Mouse (Mus musculus): ENCODE measurements around the gene Zmynd8. TPM values are rescaled to one million over a fixed set of nuclear protein-coding genes. Genes with fewer than 3 reads are reported as not detected.

Zmynd8 gene
- polyA plus RNA-seq, 1 experiment: 29.0 TPM

- Histone ChIP-seq H3K36me3 (ENCODE audit: control insufficient read depth, insufficient read depth, low read length) (peaks cover 16% of the 10 kb centered on the region), H3K4me3 (ENCODE audit: insufficient read depth, low read depth, low read length) (no peak overlapping the region), H3K4me1 (ENCODE audit: control insufficient read depth, insufficient read depth, low read length) (peaks cover 2% of the 10 kb centered on the region; the same call in 1 of the 2 replicates), H3K27ac (ENCODE audit: insufficient read depth, low read depth, low read length) (no peak overlapping the region), H3K27me3 (replicated peaks; ENCODE audit: control insufficient read depth, insufficient read depth, low read length) (no peaks in the 10 kb centered on the region)
- TF ChIP-seq POLR2A (IDR thresholded peaks at IDR 0.05; ENCODE audit: low read depth, low read length) (no peak), CTCF (conservative IDR thresholded peaks at IDR 0.05; ENCODE audit: insufficient read depth, insufficient read length, low read depth, low read length) (no peak)
- 80% methylated on average over 25 of the region's 25 CpGs for WGBS
- DNase-seq: no peak
Measured at GRCm38 (mm10) chr2:165792431-165793282, 106.2 kb downstream of the Zmynd8 start.

- Histone ChIP-seq H3K4me1 (ENCODE audit: control insufficient read depth, insufficient read depth, low read length) (peaks cover 4% of the 10 kb centered on the region; the same call in 1 of the 2 replicates), H3K4me3 (ENCODE audit: insufficient read depth, low read depth, low read length) (no peak overlapping the region), H3K27me3 (replicated peaks; ENCODE audit: control insufficient read depth, insufficient read depth, low read length) (no peaks in the 10 kb centered on the region), H3K36me3 (ENCODE audit: control insufficient read depth, insufficient read depth, low read length) (peaks cover 9% of the 10 kb centered on the region), H3K27ac (ENCODE audit: insufficient read depth, low read depth, low read length) (no peak overlapping the region)
- peak; percentile 54 for DNase-seq
- 64% methylated on average over 9 of the region's 9 CpGs for WGBS
- TF ChIP-seq CTCF (conservative IDR thresholded peaks at IDR 0.05; ENCODE audit: insufficient read depth, insufficient read length, low read depth, low read length) (peak; percentile 64), POLR2A (IDR thresholded peaks at IDR 0.05; ENCODE audit: low read depth, low read length) (no peak)
Measured at GRCm38 (mm10) chr2:165791657-165792056, 107.2 kb downstream of the Zmynd8 start.

- Histone ChIP-seq H3K27me3 (replicated peaks; ENCODE audit: control insufficient read depth, insufficient read depth, low read length) (no peaks in the 10 kb centered on the region), H3K4me3 (ENCODE audit: insufficient read depth, low read depth, low read length) (no peak overlapping the region), H3K36me3 (ENCODE audit: control insufficient read depth, insufficient read depth, low read length) (peaks cover 9% of the 10 kb centered on the region), H3K27ac (ENCODE audit: insufficient read depth, low read depth, low read length) (no peak overlapping the region), H3K4me1 (ENCODE audit: control insufficient read depth, insufficient read depth, low read length) (peaks cover 4% of the 10 kb centered on the region; the same call in 1 of the 2 replicates)
- no peak for TF ChIP-seq CTCF (conservative IDR thresholded peaks at IDR 0.05; ENCODE audit: insufficient read depth, insufficient read length, low read depth, low read length)
- no peak for TF ChIP-seq POLR2A (IDR thresholded peaks at IDR 0.05; ENCODE audit: low read depth, low read length)
- WGBS: 49% methylated on average over 7 of the region's 7 CpGs
- no peak for DNase-seq
Measured at GRCm38 (mm10) chr2:165791026-165791425, 107.8 kb downstream of the Zmynd8 start.

GRCm38 (mm10) chr2:165789667-165790066 is 109.1 kb downstream of the Zmynd8 start:
- Histone ChIP-seq H3K4me1 (ENCODE audit: control insufficient read depth, insufficient read depth, low read length) (peaks cover 4% of the 10 kb centered on the region; the same call in 1 of the 2 replicates), H3K27ac (ENCODE audit: insufficient read depth, low read depth, low read length) (no peak overlapping the region), H3K27me3 (replicated peaks; ENCODE audit: control insufficient read depth, insufficient read depth, low read length) (no peaks in the 10 kb centered on the region), H3K4me3 (ENCODE audit: insufficient read depth, low read depth, low read length) (no peak overlapping the region), H3K36me3 (ENCODE audit: control insufficient read depth, insufficient read depth, low read length) (peaks cover 9% of the 10 kb centered on the region)
- DNase-seq: no peak
- TF ChIP-seq POLR2A (IDR thresholded peaks at IDR 0.05; ENCODE audit: low read depth, low read length) (no peak), CTCF (conservative IDR thresholded peaks at IDR 0.05; ENCODE audit: insufficient read depth, insufficient read length, low read depth, low read length) (no peak)
- WGBS: 90% methylated on average over 3 of the region's 3 CpGs

GRCm38 (mm10) chr2:165788796-165789195 is 110.0 kb downstream of the Zmynd8 start:
- peaks cover 9% of the 10 kb centered on the region for H3K36me3 ChIP-seq (ENCODE audit: control insufficient read depth, insufficient read depth, low read length)
- TF ChIP-seq CTCF (conservative IDR thresholded peaks at IDR 0.05; ENCODE audit: insufficient read depth, insufficient read length, low read depth, low read length) (no peak), POLR2A (IDR thresholded peaks at IDR 0.05; ENCODE audit: low read depth, low read length) (no peak)
- no peak overlapping the region for H3K27ac ChIP-seq (ENCODE audit: insufficient read depth, low read depth, low read length)
- 97% methylated on average over 9 of the region's 9 CpGs for whole genome bisulfite sequencing
- no peaks in the 10 kb centered on the region for H3K27me3 ChIP-seq (replicated peaks; ENCODE audit: control insufficient read depth, insufficient read depth, low read length)
- DNase-seq: no peak
- H3K4me3 ChIP-seq (ENCODE audit: insufficient read depth, low read depth, low read length): no peak overlapping the region
- peaks cover 4% of the 10 kb centered on the region; the same call in 1 of the 2 replicates for H3K4me1 ChIP-seq (ENCODE audit: control insufficient read depth, insufficient read depth, low read length)

GRCm38 (mm10) chr2:165788005-165788404 is 110.8 kb downstream of the Zmynd8 start:
- TF ChIP-seq POLR2A (IDR thresholded peaks at IDR 0.05; ENCODE audit: low read depth, low read length) (no peak), CTCF (conservative IDR thresholded peaks at IDR 0.05; ENCODE audit: insufficient read depth, insufficient read length, low read depth, low read length) (no peak)
- H3K36me3 ChIP-seq (ENCODE audit: control insufficient read depth, insufficient read depth, low read length): peaks cover 6% of the 10 kb centered on the region
- 16% methylated on average over 11 of the region's 11 CpGs for WGBS
- H3K4me1 ChIP-seq (ENCODE audit: control insufficient read depth, insufficient read depth, low read length): peaks cover 4% of the 10 kb centered on the region; the same call in 1 of the 2 replicates
- DNase-seq: peak; percentile 98
- peak overlapping the region; percentile 26; the same call in 1 of the 2 replicates for H3K27ac ChIP-seq (ENCODE audit: insufficient read depth, low read depth, low read length)
- H3K4me3 ChIP-seq (ENCODE audit: insufficient read depth, low read depth, low read length): no peak overlapping the region
- H3K27me3 ChIP-seq (replicated peaks; ENCODE audit: control insufficient read depth, insufficient read depth, low read length): no peaks in the 10 kb centered on the region

GRCm38 (mm10) chr2:165786467-165786866 is 112.3 kb downstream of the Zmynd8 start:
- no peak overlapping the region for H3K4me3 ChIP-seq (ENCODE audit: insufficient read depth, low read depth, low read length)
- TF ChIP-seq POLR2A (IDR thresholded peaks at IDR 0.05; ENCODE audit: low read depth, low read length) (no peak), CTCF (conservative IDR thresholded peaks at IDR 0.05; ENCODE audit: insufficient read depth, insufficient read length, low read depth, low read length) (no peak)
- H3K27ac ChIP-seq (ENCODE audit: insufficient read depth, low read depth, low read length): no peak overlapping the region
- WGBS: 52% methylated on average over 1 of the region's 1 CpGs
- H3K27me3 ChIP-seq (replicated peaks; ENCODE audit: control insufficient read depth, insufficient read depth, low read length): no peaks in the 10 kb centered on the region
- peaks cover 4% of the 10 kb centered on the region; the same call in 1 of the 2 replicates for H3K4me1 ChIP-seq (ENCODE audit: control insufficient read depth, insufficient read depth, low read length)
- DNase-seq: no peak
- H3K36me3 ChIP-seq (ENCODE audit: control insufficient read depth, insufficient read depth, low read length): peaks cover 1% of the 10 kb centered on the region; the same call in 1 of the 2 replicates
